Mouse (Mus musculus): ENCODE data around the gene Gnas. TPM values are rescaled to one million over a fixed set of nuclear protein-coding genes. Genes with fewer than 3 reads are reported as not detected.

Gnas gene
- polyA plus RNA-seq, 2 experiments, result 286 to 302 TPM

DNA sequence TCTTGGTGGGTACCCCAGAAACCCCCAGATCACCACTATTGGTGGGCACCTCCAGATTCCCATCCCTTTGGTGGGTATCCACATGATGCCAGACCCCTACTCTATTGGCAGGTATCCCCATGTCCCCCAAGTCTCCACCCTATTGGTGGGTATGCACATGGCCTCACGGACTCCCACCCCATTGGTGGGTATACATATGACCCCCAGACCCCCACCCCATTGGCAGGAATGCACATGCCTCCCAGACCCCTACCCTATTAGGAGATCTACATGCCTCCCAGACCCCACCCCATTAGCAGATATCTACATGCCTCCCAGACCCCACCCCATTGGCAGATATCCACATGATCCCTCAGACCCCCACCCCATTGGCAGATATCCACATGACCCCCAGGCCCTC, 55.6 kb downstream of the Gnas start:
- TF ChIP-seq EP300 (IDR thresholded peaks at IDR 0.05; ENCODE audit: low read depth) (no peak), CTCF (IDR thresholded peaks at IDR 0.05; ENCODE audit: low read depth) (no peak)
- Histone ChIP-seq H3K9ac (replicated peaks) (no peak overlapping the region), H3K4me1 (replicated peaks; ENCODE audit: control insufficient read depth in 2 of 2, insufficient read depth in 2 of 2, low read length in 1 of 2) (peaks cover 2 to 29% of the 10 kb centered on the region in 2 experiments), H3K36me3 (replicated peaks; ENCODE audit: control insufficient read depth, insufficient read depth, low read depth) (peaks cover 14% of the 10 kb centered on the region), H3K9me3 (ENCODE audit: control insufficient read depth, low read length) (no peaks in the 10 kb centered on the region), H3K27ac (no peak overlapping the region), H3K27me3 (ENCODE audit: control insufficient read depth, insufficient read depth, low read length) (no peaks in the 10 kb centered on the region), H3K4me3 (ENCODE audit: insufficient read depth in 1 of 2, low read depth in 2 of 2, low read length in 2 of 2) (no peak overlapping the region), H3K4me2 (ENCODE audit: low read depth) (no peak overlapping the region)
- DNase-seq (ENCODE audit: low read depth in 3 of 3, low spot score in 3 of 3) (no peak), ATAC-seq (ENCODE audit: insufficient read depth) (no peak; the same call in 1 of the 2 replicates)
- 73% methylated on average over 1 of the region's 1 CpGs for WGBS (ENCODE audit: insufficient replicate concordance)

DNA sequence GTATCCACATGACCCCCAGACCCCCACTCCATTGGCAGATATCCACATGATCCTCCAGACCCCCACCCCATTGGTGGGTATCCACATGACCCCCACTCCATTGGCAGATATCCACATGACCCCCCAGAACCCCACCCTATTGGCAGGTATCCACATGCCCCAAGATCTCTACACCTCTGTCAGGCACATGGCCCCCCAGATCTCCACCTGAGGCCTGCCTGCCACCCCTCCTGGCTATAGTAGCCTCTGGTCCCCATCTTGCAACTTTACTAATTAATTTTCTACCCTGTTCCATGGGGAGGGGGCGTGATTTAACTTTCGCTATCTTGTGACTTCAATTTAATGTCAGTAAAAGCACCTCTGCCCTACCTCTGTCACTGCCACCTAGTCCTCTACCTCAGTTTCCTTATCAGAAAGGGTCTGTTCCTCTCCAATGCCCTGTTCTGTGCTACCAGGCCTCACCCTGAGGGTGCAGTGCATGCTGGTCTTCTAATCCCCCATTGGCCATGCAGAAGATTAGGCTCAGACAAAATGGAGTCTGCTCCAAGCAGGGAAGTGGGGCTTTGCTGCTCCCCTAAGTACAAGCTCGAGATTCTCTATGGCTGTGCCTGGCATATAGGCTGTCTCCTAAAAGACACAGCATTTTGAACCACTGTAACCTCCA, 56.2 kb downstream of the Gnas start:
- Histone ChIP-seq H3K4me1 (replicated peaks; ENCODE audit: control insufficient read depth in 2 of 2, insufficient read depth in 2 of 2, low read length in 1 of 2) (peaks cover 2 to 25% of the 10 kb centered on the region in 2 experiments), H3K9me3 (ENCODE audit: control insufficient read depth, low read length) (no peaks in the 10 kb centered on the region), H3K36me3 (replicated peaks; ENCODE audit: control insufficient read depth, insufficient read depth, low read depth) (peaks cover 19% of the 10 kb centered on the region), H3K4me3 (ENCODE audit: insufficient read depth in 1 of 2, low read depth in 2 of 2, low read length in 2 of 2) (no peak overlapping the region), H3K9ac (replicated peaks) (no peak overlapping the region), H3K27ac (no peak overlapping the region), H3K4me2 (ENCODE audit: low read depth) (no peak overlapping the region), H3K27me3 (ENCODE audit: control insufficient read depth, insufficient read depth, low read length) (no peaks in the 10 kb centered on the region)
- ATAC-seq (ENCODE audit: insufficient read depth), result no peak
- no peak for DNase-seq (ENCODE audit: low read depth in 3 of 3, low spot score in 3 of 3)
- TF ChIP-seq EP300 (IDR thresholded peaks at IDR 0.05; ENCODE audit: low read depth) (no peak), CTCF (IDR thresholded peaks at IDR 0.05; ENCODE audit: low read depth) (no peak)
- WGBS (ENCODE audit: insufficient replicate concordance), result 72% methylated on average over 3 of the region's 3 CpGs

DNA sequence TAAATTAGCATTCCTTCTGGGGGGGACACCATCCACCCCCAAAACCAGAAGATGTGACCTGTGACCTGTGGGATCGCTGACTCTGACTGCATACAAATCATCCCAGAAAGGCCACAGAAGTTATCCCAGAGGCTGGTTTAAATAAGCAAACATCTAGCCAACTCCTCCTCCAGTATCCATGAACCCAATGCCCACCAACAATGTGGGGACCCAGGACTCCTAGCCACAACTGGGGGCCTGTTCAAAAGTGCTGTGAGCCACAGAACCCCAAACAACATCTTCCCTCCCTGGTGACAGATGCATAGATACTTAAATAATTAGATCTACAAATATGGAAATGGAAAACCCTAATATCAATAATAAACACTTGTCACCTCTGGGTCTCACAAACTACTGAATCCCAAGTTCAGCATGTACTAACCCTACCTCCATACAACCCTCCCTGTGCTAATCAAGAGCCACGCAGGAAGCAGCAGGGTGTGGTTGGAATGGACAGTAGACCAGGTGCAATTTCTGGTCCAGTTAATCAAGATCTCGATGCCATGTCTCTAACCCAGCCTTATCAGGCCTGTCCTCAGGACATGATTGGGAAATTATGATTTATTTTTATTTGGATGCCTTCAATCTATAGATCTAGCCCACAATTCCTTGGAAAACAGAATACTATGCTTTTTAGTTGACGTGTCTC, 56.9 kb downstream of the Gnas start:
- H3K4me2 ChIP-seq (ENCODE audit: low read depth), result no peak overlapping the region
- TF ChIP-seq CTCF (IDR thresholded peaks at IDR 0.05; ENCODE audit: low read depth), result no peak
- TF ChIP-seq EP300 (IDR thresholded peaks at IDR 0.05; ENCODE audit: low read depth), result no peak
- H3K4me3 ChIP-seq (ENCODE audit: insufficient read depth in 1 of 2, low read depth in 2 of 2, low read length in 2 of 2), result no peak overlapping the region
- H3K9me3 ChIP-seq (ENCODE audit: control insufficient read depth, low read length), result no peaks in the 10 kb centered on the region
- H3K4me1 ChIP-seq (replicated peaks; ENCODE audit: control insufficient read depth in 2 of 2, insufficient read depth in 2 of 2, low read length in 1 of 2), result peaks cover 2 to 25% of the 10 kb centered on the region in 2 experiments
- H3K9ac ChIP-seq (replicated peaks), result no peak overlapping the region
- no peaks in the 10 kb centered on the region for H3K27me3 ChIP-seq (ENCODE audit: control insufficient read depth, insufficient read depth, low read length)
- WGBS (ENCODE audit: insufficient replicate concordance), result 56% methylated on average over 4 of the region's 4 CpGs
- no peak overlapping the region for H3K27ac ChIP-seq
- peaks cover 26% of the 10 kb centered on the region for H3K36me3 ChIP-seq (replicated peaks; ENCODE audit: control insufficient read depth, insufficient read depth, low read depth)
- DNase-seq (ENCODE audit: low read depth in 3 of 3, low spot score in 3 of 3) (no peak), ATAC-seq (ENCODE audit: insufficient read depth) (no peak)

DNA sequence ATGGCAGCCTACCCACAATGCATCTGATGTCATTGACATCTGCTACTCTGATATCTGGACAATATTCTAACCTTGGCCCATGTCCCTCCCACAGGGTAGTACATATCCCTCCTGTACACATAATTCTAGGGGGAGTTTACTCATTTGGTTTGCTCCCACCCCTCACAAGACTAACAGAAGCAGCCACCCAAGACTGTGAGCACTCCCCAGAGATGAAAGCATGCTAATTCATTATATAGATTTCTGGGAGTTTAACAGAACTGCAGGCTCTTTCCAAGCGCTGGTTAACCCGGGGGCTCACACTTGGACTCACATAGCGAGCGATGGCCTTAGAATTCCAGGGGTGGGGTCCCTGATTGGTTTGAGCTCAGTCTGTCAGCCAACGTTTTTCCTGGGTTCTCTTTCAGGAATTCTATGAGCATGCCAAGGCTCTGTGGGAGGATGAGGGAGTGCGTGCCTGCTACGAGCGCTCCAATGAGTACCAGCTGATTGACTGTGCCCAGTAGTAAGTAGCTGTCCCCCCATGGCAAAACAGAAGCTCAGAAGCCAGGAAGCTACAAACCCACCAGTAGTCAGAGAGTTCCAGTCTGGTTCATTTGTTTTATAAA, 58.8 kb downstream of the Gnas start:
- H3K36me3 ChIP-seq (replicated peaks; ENCODE audit: control insufficient read depth, insufficient read depth, low read depth), result peaks cover 34% of the 10 kb centered on the region
- no peak for TF ChIP-seq EP300 (IDR thresholded peaks at IDR 0.05; ENCODE audit: low read depth)
- no peak for TF ChIP-seq CTCF (IDR thresholded peaks at IDR 0.05; ENCODE audit: low read depth)
- no peak for DNase-seq (ENCODE audit: low read depth in 3 of 3, low spot score in 3 of 3)
- no peak overlapping the region for H3K4me3 ChIP-seq (ENCODE audit: insufficient read depth in 1 of 2, low read depth in 2 of 2, low read length in 2 of 2)
- H3K9ac ChIP-seq (replicated peaks), result no peak overlapping the region
- H3K9me3 ChIP-seq (ENCODE audit: control insufficient read depth, low read length), result no peaks in the 10 kb centered on the region
- H3K4me1 ChIP-seq (replicated peaks; ENCODE audit: control insufficient read depth in 2 of 2, insufficient read depth in 2 of 2, low read length in 1 of 2), result peaks cover 2 to 22% of the 10 kb centered on the region in 2 experiments
- no peaks in the 10 kb centered on the region for H3K27me3 ChIP-seq (ENCODE audit: control insufficient read depth, insufficient read depth, low read length)
- no peak for ATAC-seq (ENCODE audit: insufficient read depth)
- H3K27ac ChIP-seq, result no peak overlapping the region
- no peak overlapping the region for H3K4me2 ChIP-seq (ENCODE audit: low read depth)
- WGBS (ENCODE audit: insufficient replicate concordance), result 80% methylated on average over 8 of the region's 8 CpGs

DNA sequence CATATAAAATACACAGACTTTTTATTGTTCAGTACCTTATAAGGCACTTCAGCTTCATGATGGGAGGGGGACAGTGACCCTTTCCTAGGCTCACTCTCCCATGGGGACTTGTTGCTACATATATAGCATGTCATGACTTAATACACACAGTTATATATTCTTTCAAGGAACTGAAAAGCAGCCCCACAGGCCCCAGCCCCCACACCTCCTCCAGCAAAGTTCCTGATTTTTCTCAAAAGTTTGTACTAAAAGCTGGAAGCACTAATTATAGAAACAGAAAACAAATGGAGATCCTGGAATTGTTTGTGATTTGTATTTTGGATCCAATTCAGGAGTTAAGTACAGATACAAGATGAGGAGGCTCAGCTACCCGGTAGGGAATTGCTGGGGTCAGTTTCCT, 59.4 kb downstream of the Gnas start:
- H3K9ac ChIP-seq (replicated peaks), result no peak overlapping the region
- no peak overlapping the region for H3K27ac ChIP-seq
- H3K4me2 ChIP-seq (ENCODE audit: low read depth), result 0 out of 2 replicates have a peak overlapping the region, but pooled peaks have one; percentile 4
- peaks cover 34% of the 10 kb centered on the region for H3K36me3 ChIP-seq (replicated peaks; ENCODE audit: control insufficient read depth, insufficient read depth, low read depth)
- ATAC-seq (ENCODE audit: insufficient read depth), result no peak
- peaks cover 2 to 22% of the 10 kb centered on the region in 2 experiments for H3K4me1 ChIP-seq (replicated peaks; ENCODE audit: control insufficient read depth in 2 of 2, insufficient read depth in 2 of 2, low read length in 1 of 2)
- DNase-seq (ENCODE audit: low read depth in 3 of 3, low spot score in 3 of 3), result no peak
- 48% methylated on average over 1 of the region's 1 CpGs for WGBS (ENCODE audit: insufficient replicate concordance)
- H3K9me3 ChIP-seq (ENCODE audit: control insufficient read depth, low read length), result no peaks in the 10 kb centered on the region
- H3K4me3 ChIP-seq (ENCODE audit: insufficient read depth in 1 of 2, low read depth in 2 of 2, low read length in 2 of 2), result no peak overlapping the region
- no peak for TF ChIP-seq CTCF (IDR thresholded peaks at IDR 0.05; ENCODE audit: low read depth)
- TF ChIP-seq EP300 (IDR thresholded peaks at IDR 0.05; ENCODE audit: low read depth), result no peak
- no peaks in the 10 kb centered on the region for H3K27me3 ChIP-seq (ENCODE audit: control insufficient read depth, insufficient read depth, low read length)
